Mouse (Mus musculus): ENCODE data around the gene Gm17604. TPM values are rescaled to one million over a fixed set of nuclear protein-coding genes. Genes with fewer than 3 reads are reported as not detected.
A peak's percentile ranks its signal among the peaks of the same experiment; 100 is the strongest.

Gene Gm17604
- polyA plus RNA-seq (2015; fragmentation: Nextera tagmentation; extraction: Ambion mirVana): not detected in 2 replicates

GRCm38 (mm10) chrX:165004779-165005324 is at the start of gene Gm17604:
TSS of gene Gm17604 (minus strand) at chrX:165004829.
- H3K9me3 ChIP-seq (replicated peaks): no peaks in the 10 kb centered on the region
- H3K27ac ChIP-seq: no peak within 1 kb of the TSS
- no peak within 1 kb of the TSS for H3K4me3 ChIP-seq (replicated peaks)
- H3K4me2 ChIP-seq: no peak within 1 kb of the TSS
- no peaks in the 10 kb centered on the region for H3K36me3 ChIP-seq
- H3K4me1 ChIP-seq: no peaks in the 10 kb centered on the region
- no peak for ATAC-seq (replicated peaks; ENCODE audit: low FRiP score)
- peaks cover 14% of the 10 kb centered on the region; the same call in 1 of the 2 replicates for H3K27me3 ChIP-seq
- no peak within 1 kb of the TSS for H3K9ac ChIP-seq

GRCm38 (mm10) chrX:165049929-165050328 is 45.3 kb upstream of the Gm17604 start:
- H3K9ac ChIP-seq: no peak overlapping the region
- H3K9me3 ChIP-seq (replicated peaks): no peaks in the 10 kb centered on the region
- H3K4me2 ChIP-seq: no peak overlapping the region
- H3K4me1 ChIP-seq: no peaks in the 10 kb centered on the region
- 100% methylated on average over 1 of the region's 1 CpGs for WGBS
- H3K36me3 ChIP-seq: no peaks in the 10 kb centered on the region
- H3K27me3 ChIP-seq: peaks cover 8% of the 10 kb centered on the region; the same call in 1 of the 2 replicates
- no peak overlapping the region for H3K27ac ChIP-seq
- no peak for ATAC-seq (replicated peaks; ENCODE audit: low FRiP score)
- H3K4me3 ChIP-seq (replicated peaks): no peak overlapping the region

GRCm38 (mm10) chrX:165003141-165003540 is 1.5 kb downstream of the Gm17604 start:
- no peak overlapping the region for H3K4me2 ChIP-seq
- ATAC-seq (replicated peaks; ENCODE audit: low FRiP score): no peak
- WGBS: 29% methylated on average over 4 of the region's 4 CpGs
- no peak overlapping the region for H3K9ac ChIP-seq
- no peaks in the 10 kb centered on the region for H3K4me1 ChIP-seq
- H3K36me3 ChIP-seq: no peaks in the 10 kb centered on the region
- H3K27ac ChIP-seq: no peak overlapping the region
- H3K27me3 ChIP-seq: peaks cover 14% of the 10 kb centered on the region; the same call in 1 of the 2 replicates
- H3K4me3 ChIP-seq (replicated peaks): no peak overlapping the region
- no peaks in the 10 kb centered on the region for H3K9me3 ChIP-seq (replicated peaks)

- H3K4me2 ChIP-seq: peak within 1 kb of the TSS; percentile 59
- peaks cover 16% of the 10 kb centered on the region; the same call in 1 of the 2 replicates for H3K27me3 ChIP-seq
- no peaks in the 10 kb centered on the region for H3K9me3 ChIP-seq (replicated peaks)
- peak within 1 kb of the TSS; percentile 66; the same call in 1 of the 2 replicates for H3K27ac ChIP-seq
- H3K4me3 ChIP-seq (replicated peaks): peak within 1 kb of the TSS; percentile 63
- H3K9ac ChIP-seq: peak within 1 kb of the TSS; percentile 50
- peak; percentile 100 for ATAC-seq (replicated peaks; ENCODE audit: low FRiP score)
- H3K36me3 ChIP-seq: no peaks in the 10 kb centered on the region
- H3K4me1 ChIP-seq: no peaks in the 10 kb centered on the region
- 9% methylated on average over 26 of the region's 26 CpGs for WGBS
Observed at GRCm38 (mm10) chrX:164980193-164980775, 24.3 kb downstream of the Gm17604 start, which contains the start of the genes Mospd2 and Fancb. TSS of gene Mospd2 (minus strand) at chrX:164980375. TSS of gene Fancb (plus strand) at chrX:164980592.

- H3K27me3 ChIP-seq: peaks cover 16% of the 10 kb centered on the region; the same call in 1 of the 2 replicates
- H3K4me1 ChIP-seq: no peaks in the 10 kb centered on the region
- no peaks in the 10 kb centered on the region for H3K9me3 ChIP-seq (replicated peaks)
- 92% methylated on average over 2 of the region's 2 CpGs for WGBS
- H3K4me3 ChIP-seq (replicated peaks): no peak overlapping the region; the same call in 1 of the 2 replicates
- no peak overlapping the region for H3K9ac ChIP-seq
- H3K4me2 ChIP-seq: peak overlapping the region; percentile 59
- no peak for ATAC-seq (replicated peaks; ENCODE audit: low FRiP score)
- H3K36me3 ChIP-seq: no peaks in the 10 kb centered on the region
- H3K27ac ChIP-seq: no peak overlapping the region
Observed at GRCm38 (mm10) chrX:164978866-164979265, 25.8 kb downstream of the Gm17604 start.

- Histone ChIP-seq H3K27ac (no peak overlapping the region), H3K9me3 (replicated peaks) (no peaks in the 10 kb centered on the region), H3K27me3 (peaks cover 5% of the 10 kb centered on the region; the same call in 1 of the 2 replicates), H3K36me3 (no peaks in the 10 kb centered on the region), H3K4me2 (no peak overlapping the region), H3K4me1 (no peaks in the 10 kb centered on the region), H3K9ac (no peak overlapping the region), H3K4me3 (replicated peaks) (no peak overlapping the region)
- WGBS: 79% methylated on average over 3 of the region's 3 CpGs
- ATAC-seq (replicated peaks; ENCODE audit: low FRiP score): no peak
Observed at GRCm38 (mm10) chrX:164971206-164971605, 33.4 kb downstream of the Gm17604 start.

GRCm38 (mm10) chrX:164965750-164966448 is 38.7 kb downstream of the Gm17604 start:
- no peak overlapping the region for H3K4me3 ChIP-seq (replicated peaks)
- H3K27me3 ChIP-seq: peaks cover 9% of the 10 kb centered on the region; the same call in 1 of the 2 replicates
- H3K9ac ChIP-seq: no peak overlapping the region
- no peak overlapping the region for H3K4me2 ChIP-seq
- 88% methylated on average over 3 of the region's 3 CpGs for WGBS
- no peaks in the 10 kb centered on the region for H3K9me3 ChIP-seq (replicated peaks)
- no peak for ATAC-seq (replicated peaks; ENCODE audit: low FRiP score)
- no peaks in the 10 kb centered on the region for H3K4me1 ChIP-seq
- H3K27ac ChIP-seq: no peak overlapping the region
- peaks cover 8% of the 10 kb centered on the region; the same call in 1 of the 2 replicates for H3K36me3 ChIP-seq

Other genes with a start within 250 kb of the Gm17604 start
- gene Mospd2, start 24.5 kb downstream of the Gm17604 start, polyA plus RNA-seq (2015; fragmentation: Nextera tagmentation; extraction: Ambion mirVana): 20.0 and 20.2 TPM in 2 replicates
- gene Fancb, start 24.2 kb downstream of the Gm17604 start, polyA plus RNA-seq (2015; fragmentation: Nextera tagmentation; extraction: Ambion mirVana): 9.2 and 10.6 TPM in 2 replicates

All from kidney, embryonic 15.5 days (tissue).